Mouse (Mus musculus): ENCODE measurements around the gene Bloc1s5. TPM values are rescaled to one million over a fixed set of nuclear protein-coding genes. Genes with fewer than 3 reads are reported as not detected.

The Bloc1s5 gene
- polyA plus RNA-seq, 1 experiment from 2014 or later = 20.1 TPM

DNA sequence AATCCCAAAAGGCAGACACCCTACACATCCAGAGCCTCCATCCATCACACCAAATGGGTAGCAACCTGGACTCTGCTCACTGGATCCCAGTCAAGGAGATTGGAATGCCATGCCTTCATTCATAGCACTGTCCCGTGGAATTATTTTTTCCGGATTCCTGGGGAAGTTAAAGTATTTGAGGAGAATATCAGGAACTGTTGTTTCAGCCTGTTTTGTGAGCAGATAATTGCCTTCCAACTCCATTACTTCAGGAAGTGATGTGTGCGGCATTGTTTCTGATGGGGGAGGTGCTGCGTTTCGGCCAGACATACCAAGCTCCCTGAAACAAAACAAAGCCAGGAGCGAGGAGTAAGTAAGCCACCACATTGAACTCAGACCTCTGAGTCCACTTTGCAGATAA is 41.8 kb downstream of the Bloc1s5 start:
- Histone ChIP-seq H3K27me3 (no peaks in the 10 kb centered on the region), H3K9me3 (replicated peaks) (no peaks in the 10 kb centered on the region), H3K9ac (no peak overlapping the region), H3K4me2 (no peak overlapping the region), H3K36me3 (no peaks in the 10 kb centered on the region), H3K4me3 (replicated peaks) (no peak overlapping the region), H3K27ac (no peak overlapping the region), H3K4me1 (peaks cover 8% of the 10 kb centered on the region)
- 40% methylated on average over 6 of the region's 6 CpGs for WGBS
- ATAC-seq (replicated peaks; ENCODE audit: low FRiP score) = no peak

DNA sequence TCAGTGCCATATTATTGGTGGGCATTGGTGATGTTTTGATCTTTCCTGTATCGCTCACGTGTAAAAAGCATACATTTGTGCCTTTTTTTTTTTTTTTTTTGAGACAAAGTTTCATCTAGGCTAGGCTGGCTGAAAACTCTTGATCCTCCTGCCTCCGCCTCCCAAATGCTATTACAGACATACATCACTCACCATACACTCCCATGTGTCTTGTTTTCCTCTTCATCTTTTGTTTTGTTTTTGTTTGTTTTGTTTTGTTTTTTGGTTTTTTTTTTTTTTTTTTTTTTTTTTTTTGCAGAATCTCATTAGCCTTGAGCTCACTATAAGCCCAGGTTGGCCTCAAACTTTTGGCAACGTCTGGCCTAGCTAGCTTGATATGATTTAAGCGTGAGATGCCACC is 47.6 kb downstream of the Bloc1s5 start:
- Histone ChIP-seq H3K27ac (no peak overlapping the region), H3K4me2 (no peak overlapping the region), H3K9me3 (replicated peaks) (no peaks in the 10 kb centered on the region), H3K4me1 (no peaks in the 10 kb centered on the region), H3K36me3 (no peaks in the 10 kb centered on the region), H3K4me3 (replicated peaks) (no peak overlapping the region), H3K9ac (no peak overlapping the region), H3K27me3 (no peaks in the 10 kb centered on the region)
- no peak for ATAC-seq (replicated peaks; ENCODE audit: low FRiP score)
- 95% methylated on average over 5 of the region's 5 CpGs for WGBS

DNA sequence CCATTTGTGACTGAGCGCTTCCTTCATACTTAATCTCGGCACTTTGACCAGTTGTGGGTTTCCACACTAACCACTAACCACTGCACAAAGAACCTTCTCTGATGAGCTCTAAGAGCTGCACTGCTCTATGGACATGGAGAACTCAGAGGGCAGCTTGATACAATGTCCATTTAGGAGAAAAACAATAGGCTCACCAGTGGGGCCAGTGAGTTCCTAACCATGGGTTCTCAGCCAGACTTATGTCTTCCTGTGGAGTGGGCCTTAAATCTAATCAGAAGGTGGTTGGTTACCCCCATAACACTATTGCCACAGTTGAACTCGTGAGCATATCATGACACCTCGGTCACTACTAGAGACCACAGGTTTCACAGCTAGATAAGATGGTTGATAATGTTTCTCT is 48.5 kb downstream of the Bloc1s5 start:
- Histone ChIP-seq H3K27me3 (no peaks in the 10 kb centered on the region), H3K27ac (no peak overlapping the region), H3K36me3 (no peaks in the 10 kb centered on the region), H3K4me2 (no peak overlapping the region), H3K4me1 (no peaks in the 10 kb centered on the region), H3K4me3 (replicated peaks) (no peak overlapping the region), H3K9me3 (replicated peaks) (no peaks in the 10 kb centered on the region), H3K9ac (no peak overlapping the region)
- ATAC-seq (replicated peaks; ENCODE audit: low FRiP score) = no peak
- WGBS = 90% methylated on average over 4 of the region's 4 CpGs

DNA sequence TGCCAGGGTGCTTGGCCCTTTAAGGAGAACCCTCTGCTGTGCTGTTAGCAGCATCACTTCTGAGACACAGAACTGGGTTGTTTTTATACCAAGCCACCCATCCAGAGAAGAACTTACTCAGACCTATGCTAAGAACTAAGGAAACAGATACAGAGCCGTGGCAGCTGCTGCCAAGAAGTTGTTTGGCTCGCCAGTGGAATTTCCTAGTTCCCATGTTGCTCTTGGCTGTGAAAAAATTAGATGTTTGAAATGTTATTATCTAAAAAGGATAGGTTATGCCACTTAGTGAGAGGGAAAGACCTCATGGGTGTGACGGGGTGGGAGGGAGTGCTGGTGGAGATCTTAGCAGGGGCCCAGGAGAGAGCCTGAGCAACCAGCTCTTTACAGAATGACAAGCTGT is 52.1 kb downstream of the Bloc1s5 start:
- Histone ChIP-seq H3K9ac (no peak overlapping the region), H3K9me3 (replicated peaks) (no peaks in the 10 kb centered on the region), H3K4me1 (no peaks in the 10 kb centered on the region), H3K27ac (no peak overlapping the region), H3K4me2 (no peak overlapping the region), H3K4me3 (replicated peaks) (no peak overlapping the region), H3K36me3 (no peaks in the 10 kb centered on the region), H3K27me3 (no peaks in the 10 kb centered on the region)
- 72% methylated on average over 3 of the region's 3 CpGs for WGBS
- no peak for ATAC-seq (replicated peaks; ENCODE audit: low FRiP score)

DNA sequence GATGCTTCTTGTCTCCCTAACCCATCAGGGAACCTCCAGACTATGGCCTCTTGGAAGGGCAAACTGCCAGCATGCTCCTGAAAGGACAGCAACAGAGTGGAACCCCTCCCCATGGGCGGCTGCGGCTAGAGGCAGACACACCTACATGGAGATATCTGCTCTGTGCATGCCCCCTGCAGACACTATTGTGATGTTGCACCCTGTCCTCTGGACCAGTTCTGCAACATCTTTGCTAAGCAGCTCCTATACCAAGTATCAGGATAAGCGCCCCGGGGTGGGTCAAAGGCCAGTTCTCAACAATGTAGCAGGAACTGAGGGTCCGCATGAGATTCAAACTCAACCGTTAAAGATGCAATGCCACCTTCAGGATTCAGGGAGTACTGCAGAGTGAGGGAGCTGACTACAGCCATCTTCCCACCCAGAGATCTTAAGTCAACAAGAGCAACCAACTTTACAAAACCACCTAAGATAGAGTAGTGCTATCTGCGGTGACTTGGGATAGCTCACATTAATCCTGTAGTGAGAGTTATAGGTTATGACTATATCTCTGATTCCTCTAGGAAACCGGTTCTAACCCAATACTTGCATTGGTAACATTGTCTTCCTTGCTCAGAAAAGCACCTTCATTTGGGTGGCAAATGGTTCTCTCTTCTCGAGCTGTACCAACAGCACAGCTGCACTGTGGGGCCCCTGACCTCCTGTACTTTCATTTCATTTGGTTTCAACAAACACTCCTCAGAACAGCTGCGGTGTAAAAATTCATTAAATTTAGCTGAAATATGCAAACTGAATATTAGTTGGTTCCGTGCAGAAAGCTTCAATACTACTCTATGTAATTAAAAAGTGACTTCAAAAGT is 54.1 kb downstream of the Bloc1s5 start:
- no peaks in the 10 kb centered on the region for H3K9me3 ChIP-seq (replicated peaks)
- 0 out of 2 replicates have a peak overlapping the region, but pooled peaks have one; percentile 13 for H3K4me3 ChIP-seq (replicated peaks)
- no peaks in the 10 kb centered on the region for H3K27me3 ChIP-seq
- no peaks in the 10 kb centered on the region for H3K36me3 ChIP-seq
- H3K4me1 ChIP-seq = no peaks in the 10 kb centered on the region
- H3K27ac ChIP-seq = no peak overlapping the region
- peak overlapping the region; percentile 37 for H3K4me2 ChIP-seq
- peak; percentile 67; the same call in 1 of the 2 replicates for ATAC-seq (replicated peaks; ENCODE audit: low FRiP score)
- no peak overlapping the region for H3K9ac ChIP-seq
- 61% methylated on average over 11 of the region's 11 CpGs for WGBS

DNA sequence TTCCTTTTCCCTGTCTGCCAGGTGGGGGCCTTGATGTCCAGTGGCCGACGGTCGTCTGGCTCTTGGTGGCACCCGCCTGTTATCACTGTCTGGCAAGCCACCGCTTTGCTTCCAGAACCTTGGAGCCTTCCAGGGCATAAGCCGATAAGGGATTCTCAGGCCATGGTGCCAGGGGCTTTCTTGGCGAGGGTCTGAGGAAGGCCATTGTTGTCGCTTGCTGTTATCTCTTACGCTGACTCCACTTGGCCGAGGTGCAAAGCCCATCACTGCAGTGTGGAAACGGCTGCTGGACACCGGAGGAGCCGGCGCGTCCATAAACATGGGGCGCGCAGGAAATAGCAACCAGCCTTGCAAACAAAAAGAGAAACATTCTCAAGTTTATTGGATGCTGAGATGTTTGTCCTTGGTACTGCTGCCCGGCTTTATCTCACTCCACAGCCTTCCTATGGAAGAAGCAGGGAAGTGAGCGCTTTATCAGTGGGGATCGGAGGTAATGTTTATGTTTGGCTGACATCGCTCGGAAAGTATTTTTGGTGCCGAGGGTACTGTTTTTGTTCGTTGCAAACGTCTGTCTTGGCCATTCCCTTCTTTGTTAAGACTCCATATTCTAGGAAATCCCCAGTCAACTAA is 54.8 kb downstream of the Bloc1s5 start:
- Histone ChIP-seq H3K36me3 (no peaks in the 10 kb centered on the region), H3K9me3 (replicated peaks) (no peaks in the 10 kb centered on the region), H3K4me1 (no peaks in the 10 kb centered on the region), H3K4me2 (peak overlapping the region; percentile 37), H3K27ac (no peak overlapping the region), H3K9ac (no peak overlapping the region), H3K27me3 (no peaks in the 10 kb centered on the region), H3K4me3 (replicated peaks) (0 out of 2 replicates have a peak overlapping the region, but pooled peaks have one; percentile 13)
- 76% methylated on average over 25 of the region's 25 CpGs for WGBS
- no peak for ATAC-seq (replicated peaks; ENCODE audit: low FRiP score)

DNA sequence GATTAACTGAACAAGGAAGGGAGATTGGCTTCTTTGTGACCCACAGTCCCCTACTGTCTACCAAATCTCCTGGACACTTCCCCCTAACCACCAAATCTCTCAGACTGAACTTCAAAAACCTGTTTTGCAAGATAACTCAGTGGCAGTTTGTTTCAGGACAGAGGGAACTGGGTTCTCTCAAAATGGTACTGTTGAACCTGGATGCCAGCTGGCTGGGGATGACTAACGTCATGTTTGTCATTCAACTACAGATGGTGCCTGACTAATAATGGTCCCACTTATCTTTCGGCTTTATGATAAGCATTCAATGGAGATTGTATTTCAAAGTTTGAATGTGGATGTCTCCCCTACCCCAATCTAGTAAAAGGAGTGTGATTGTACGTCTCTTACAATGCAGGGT is 60.2 kb downstream of the Bloc1s5 start:
- Histone ChIP-seq H3K4me3 (replicated peaks) (no peak overlapping the region), H3K36me3 (no peaks in the 10 kb centered on the region), H3K27me3 (no peaks in the 10 kb centered on the region), H3K4me1 (no peaks in the 10 kb centered on the region), H3K9me3 (replicated peaks) (no peaks in the 10 kb centered on the region), H3K4me2 (no peak overlapping the region), H3K27ac (no peak overlapping the region), H3K9ac (no peak overlapping the region)
- 82% methylated on average over 3 of the region's 3 CpGs for WGBS
- ATAC-seq (replicated peaks; ENCODE audit: low FRiP score) = no peak

DNA sequence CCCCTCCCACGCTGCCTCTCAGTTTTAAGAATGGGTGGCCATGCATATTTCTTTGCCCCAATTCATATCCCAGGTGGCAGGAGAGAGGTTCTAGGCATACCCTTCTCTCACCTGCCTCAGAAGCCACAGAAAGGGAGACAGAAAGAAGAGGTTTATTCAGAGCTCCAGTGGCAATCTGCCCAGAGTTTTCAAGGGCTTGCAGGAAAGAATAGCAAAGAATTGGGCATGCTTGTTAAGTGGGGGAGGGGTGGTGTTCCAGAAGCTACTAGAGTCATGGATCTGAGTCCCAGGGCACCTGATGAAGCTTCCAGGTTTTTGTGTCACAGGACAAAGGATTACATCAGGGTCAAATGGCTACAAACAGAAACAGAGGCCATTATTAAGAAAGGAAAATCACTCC is 61.6 kb downstream of the Bloc1s5 start:
- WGBS = 92% methylated on average over 1 of the region's 1 CpGs
- Histone ChIP-seq H3K27ac (no peak overlapping the region), H3K4me3 (replicated peaks) (no peak overlapping the region), H3K9me3 (replicated peaks) (no peaks in the 10 kb centered on the region), H3K4me1 (no peaks in the 10 kb centered on the region), H3K36me3 (no peaks in the 10 kb centered on the region), H3K9ac (no peak overlapping the region), H3K27me3 (no peaks in the 10 kb centered on the region), H3K4me2 (no peak overlapping the region)
- no peak for ATAC-seq (replicated peaks; ENCODE audit: low FRiP score)

DNA sequence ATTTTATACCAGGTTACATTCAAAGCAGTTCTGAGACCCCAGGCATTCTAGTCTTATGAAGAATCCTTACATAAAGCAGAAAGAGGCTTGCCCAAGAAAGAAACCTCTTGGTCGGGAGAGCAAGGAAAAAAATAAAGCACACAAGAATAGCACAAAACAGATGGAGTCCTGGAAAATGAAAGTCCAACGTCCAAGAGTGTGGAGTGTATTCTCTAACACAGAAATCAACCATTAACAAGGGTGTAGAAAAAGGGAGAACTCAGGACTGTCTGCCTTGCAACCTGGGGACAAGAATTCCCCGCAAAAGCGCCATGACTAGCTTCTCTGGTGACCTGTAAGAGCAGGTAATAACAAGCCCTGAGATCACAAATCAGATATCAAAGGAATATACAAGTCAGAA is 69.7 kb downstream of the Bloc1s5 start:
- H3K27ac ChIP-seq = no peak overlapping the region
- H3K36me3 ChIP-seq = no peaks in the 10 kb centered on the region
- H3K9me3 ChIP-seq (replicated peaks) = no peaks in the 10 kb centered on the region
- no peak for ATAC-seq (replicated peaks; ENCODE audit: low FRiP score)
- no peak overlapping the region for H3K4me3 ChIP-seq (replicated peaks)
- H3K4me2 ChIP-seq = no peak overlapping the region
- H3K4me1 ChIP-seq = no peaks in the 10 kb centered on the region
- no peaks in the 10 kb centered on the region for H3K27me3 ChIP-seq
- 78% methylated on average over 4 of the region's 4 CpGs for WGBS
- no peak overlapping the region for H3K9ac ChIP-seq

DNA sequence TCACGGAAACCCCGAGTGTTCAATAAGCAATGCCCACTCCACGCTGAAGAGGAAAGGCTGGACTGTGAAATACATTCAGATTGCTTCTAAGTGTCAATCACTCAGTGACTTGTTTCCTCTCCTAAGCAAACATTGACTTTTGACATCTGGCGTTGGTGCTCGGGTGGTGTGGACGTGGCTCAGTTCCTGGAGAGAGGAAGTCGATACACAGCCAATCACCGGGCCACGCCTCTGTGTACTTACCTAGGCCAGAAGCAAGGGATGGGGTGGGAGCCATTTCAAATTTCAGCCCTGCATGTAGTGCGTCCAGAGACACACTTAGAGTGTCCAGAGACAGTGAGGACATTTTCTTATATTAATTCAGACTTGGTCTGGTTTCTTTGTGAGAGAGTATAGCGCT is 80.3 kb downstream of the Bloc1s5 start:
- no peak overlapping the region for H3K4me2 ChIP-seq
- H3K27me3 ChIP-seq = no peaks in the 10 kb centered on the region
- 0 out of 2 replicates have a peak overlapping the region, but pooled peaks have one; percentile 25 for H3K27ac ChIP-seq
- no peaks in the 10 kb centered on the region for H3K36me3 ChIP-seq
- H3K4me3 ChIP-seq (replicated peaks) = no peak overlapping the region
- WGBS = 64% methylated on average over 11 of the region's 11 CpGs
- H3K9ac ChIP-seq = no peak overlapping the region
- H3K4me1 ChIP-seq = 0 out of 2 replicates have a peak, but pooled peaks cover 2% of the 10 kb centered on the region
- no peak for ATAC-seq (replicated peaks; ENCODE audit: low FRiP score)
- no peaks in the 10 kb centered on the region for H3K9me3 ChIP-seq (replicated peaks)

DNA sequence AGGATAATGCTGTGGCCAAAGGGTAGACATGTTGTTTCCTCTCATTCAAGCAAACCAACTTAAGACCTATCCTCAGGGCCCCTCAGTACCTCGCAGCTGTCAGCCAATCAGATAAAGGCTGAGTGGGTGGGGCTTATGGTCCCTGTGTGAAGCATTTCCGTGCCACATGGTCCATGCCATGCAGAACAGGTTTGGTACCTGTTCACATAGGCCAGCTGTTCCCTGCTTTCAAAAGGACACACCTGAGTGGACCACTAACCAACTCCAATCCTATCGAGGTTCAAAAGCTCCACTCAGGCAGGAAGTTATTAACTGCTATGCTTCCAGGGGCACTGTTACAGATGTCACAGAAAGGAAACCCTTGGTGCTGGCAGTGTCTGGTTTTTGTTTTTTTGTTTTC is 80.7 kb downstream of the Bloc1s5 start:
- Histone ChIP-seq H3K4me1 (0 out of 2 replicates have a peak, but pooled peaks cover 2% of the 10 kb centered on the region), H3K4me2 (no peak overlapping the region), H3K27ac (0 out of 2 replicates have a peak overlapping the region, but pooled peaks have one; percentile 25), H3K4me3 (replicated peaks) (no peak overlapping the region), H3K27me3 (no peaks in the 10 kb centered on the region), H3K9me3 (replicated peaks) (no peaks in the 10 kb centered on the region), H3K36me3 (no peaks in the 10 kb centered on the region), H3K9ac (no peak overlapping the region)
- 51% methylated on average over 3 of the region's 3 CpGs for WGBS
- ATAC-seq (replicated peaks; ENCODE audit: low FRiP score) = peak; percentile 73; the same call in 1 of the 2 replicates

DNA sequence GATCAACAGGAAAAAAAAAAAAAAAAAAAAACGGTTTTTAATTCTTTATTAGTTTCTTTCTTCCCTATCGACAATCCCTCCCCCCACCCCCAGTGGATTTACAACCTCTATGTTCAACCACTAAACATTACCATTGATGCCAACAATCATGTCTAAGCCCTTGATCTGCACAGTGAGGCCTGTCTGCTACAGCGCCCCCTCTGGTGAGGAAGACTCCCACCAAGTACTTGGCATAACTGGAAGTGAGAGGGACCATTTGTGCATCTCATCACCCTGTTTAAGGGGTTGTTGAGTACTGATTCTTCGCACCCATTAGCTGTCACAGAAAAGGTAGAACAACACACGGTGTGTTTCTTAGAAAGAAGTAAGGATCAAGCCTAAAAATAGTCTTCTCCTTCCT is 86.2 kb downstream of the Bloc1s5 start:
- Histone ChIP-seq H3K4me3 (replicated peaks) (no peak overlapping the region), H3K9me3 (replicated peaks) (no peaks in the 10 kb centered on the region), H3K36me3 (no peaks in the 10 kb centered on the region), H3K27ac (no peak overlapping the region), H3K4me2 (no peak overlapping the region), H3K27me3 (no peaks in the 10 kb centered on the region), H3K9ac (no peak overlapping the region), H3K4me1 (no peaks in the 10 kb centered on the region)
- no peak for ATAC-seq (replicated peaks; ENCODE audit: low FRiP score)
- WGBS = 88% methylated on average over 5 of the region's 5 CpGs
